10 mouse cellular contexts compared by ENCODE assay signal in the genomic region with DNA sequence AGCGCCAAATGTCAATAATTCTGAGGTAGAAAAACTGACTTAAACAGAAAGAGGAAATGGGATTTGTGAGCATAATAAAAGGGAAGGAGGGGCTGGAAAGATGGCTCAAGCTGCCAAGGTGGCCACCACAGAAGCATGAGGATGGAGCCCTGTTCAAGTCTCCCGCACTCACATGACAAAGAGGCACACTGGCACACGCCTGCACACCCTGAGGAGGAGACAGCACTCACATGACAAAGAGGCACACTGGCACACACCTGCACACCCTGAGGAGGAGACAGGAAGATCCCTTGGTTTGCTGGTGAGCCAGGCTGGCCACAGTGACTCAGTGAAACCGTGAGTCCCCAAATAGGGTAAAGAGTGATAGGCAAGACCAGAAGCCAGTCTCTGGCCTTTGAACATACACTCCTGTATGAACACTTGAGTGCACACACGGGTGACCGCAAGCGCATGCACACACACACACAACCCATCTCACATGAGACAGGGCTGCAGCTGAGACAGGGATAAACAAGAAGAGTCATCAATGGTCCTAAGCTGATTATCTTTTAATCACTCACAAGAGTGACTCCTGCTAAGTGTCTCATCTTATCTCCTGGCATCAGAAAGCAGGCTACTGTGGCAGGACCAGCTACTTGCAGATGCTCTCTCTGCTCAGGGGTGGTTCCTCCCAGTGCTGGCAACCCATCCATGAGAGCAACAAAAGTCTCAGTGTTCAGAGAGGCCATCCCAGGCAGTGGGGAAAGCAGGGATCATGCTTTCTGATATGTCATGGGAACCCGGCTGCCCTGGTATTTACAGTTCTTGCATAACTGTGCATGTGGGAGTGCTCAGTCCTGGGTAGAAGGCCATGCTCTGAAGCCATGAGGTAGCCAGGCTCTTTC. TPM values are rescaled to one million over a fixed set of nuclear protein-coding genes. Genes with fewer than 3 reads are reported as not detected.
DNase-seq lines count a peak whose midpoint lies in the region; ATAC-seq lines count a peak whose summit lies in the region.
"Had no signal": no experiment of that assay in that cellular context is flagged by ENCODE, and none has a peak within 500 bp of the region (broad histone marks: within the 10 kb centered on the region; RNA-seq: fewer than 3 reads in every experiment).

No protein-coding gene starts in this region.

- H3K36me3 ChIP-seq in forebrain, embryonic 15.5 days: no peaks in the 10 kb centered on the region
- H3K36me3 ChIP-seq: embryonic facial prominence, embryonic 13.5 days; hindbrain, embryonic 13.5 days had no signal

- no peaks in the 10 kb centered on the region for H3K9me3 ChIP-seq in forebrain, embryonic 15.5 days
- H3K9me3 ChIP-seq: embryonic facial prominence, embryonic 13.5 days; hindbrain, embryonic 13.5 days had no signal

- no peak overlapping the region for H3K9ac ChIP-seq in forebrain, embryonic 15.5 days (replicated peaks)
- H3K9ac ChIP-seq: embryonic facial prominence, embryonic 13.5 days; hindbrain, embryonic 13.5 days had no signal

- DNase-seq in 416B (ENCODE audit: low read depth) (peak; percentile 74), A20 (ENCODE audit: low read depth, low spot score) (peak; percentile 82)
- no peak for DNase-seq in layer of hippocampus, postnatal 10 days (ENCODE audit: low spot score in 2 of 2)
- DNase-seq in left cerebral cortex, adult 9 months (ENCODE audit: low spot score in 2 of 2): no peak
- DNase-seq: lung, postnatal 14 days had no signal

- H3K27me3 ChIP-seq in forebrain, embryonic 15.5 days: no peaks in the 10 kb centered on the region
- H3K27me3 ChIP-seq: embryonic facial prominence, embryonic 13.5 days; hindbrain, embryonic 13.5 days had no signal

- no peak overlapping the region for H3K27ac ChIP-seq in forebrain, embryonic 15.5 days (replicated peaks)
- H3K27ac ChIP-seq: embryonic facial prominence, embryonic 13.5 days; hindbrain, embryonic 13.5 days had no signal

- H3K4me2 ChIP-seq in forebrain, embryonic 15.5 days (replicated peaks): no peak overlapping the region
- H3K4me2 ChIP-seq: embryonic facial prominence, embryonic 13.5 days; hindbrain, embryonic 13.5 days had no signal

- no peak overlapping the region for H3K4me3 ChIP-seq in forebrain, embryonic 15.5 days
- H3K4me3 ChIP-seq: embryonic facial prominence, embryonic 13.5 days; hindbrain, embryonic 13.5 days had no signal

- no peaks in the 10 kb centered on the region for H3K4me1 ChIP-seq in forebrain, embryonic 15.5 days
- H3K4me1 ChIP-seq: embryonic facial prominence, embryonic 13.5 days; hindbrain, embryonic 13.5 days had no signal

- 86% methylated on average over 8 of the region's 8 CpGs for WGBS in forebrain, embryonic 15.5 days

- peak; percentile 33 to 61; a peak in 2 of 4 replicates for ATAC-seq in hematopoietic stem cell, adult 5-6 weeks (replicated peaks in 1 of 2; ENCODE audit: insufficient read depth in 1 of 2, low FRiP score in 2 of 2, low TSS enrichment in 1 of 2, low read depth in 1 of 2, poor library complexity in 2 of 2, severe bottlenecking in 2 of 2)
- ATAC-seq in monocyte, adult 5-6 weeks (replicated peaks; ENCODE audit: insufficient number of reproducible peaks, low FRiP score, low TSS enrichment, poor library complexity, severe bottlenecking): peak; percentile 74
- no peak for ATAC-seq in forebrain, embryonic 15.5 days (replicated peaks)

RNA-seq across cellular contexts. Expression of a gene that starts 11.0 kb away (rescaled TPM):
- total RNA-seq in hematopoietic stem cell, adult 5-6 weeks (2017): 98.8 and 100 TPM in 2 replicates
- total RNA-seq in monocyte, adult 5-6 weeks (2017): 247 to 277 TPM (median 261 TPM) in 3 replicates
- polyA plus RNA-seq in forebrain, embryonic 15.5 days (2015; fragmentation: Nextera tagmentation; extraction: Ambion mirVana): 128 and 135 TPM in 2 replicates
- total RNA-seq in layer of hippocampus, postnatal 10 days (2021): 10 to 100 TPM; 63.6 to 65.1 TPM

RNA-seq across cellular contexts. Expression of a gene that starts 32.5 kb away (rescaled TPM):
- 39.0 and 49.0 TPM in 2 replicates for total RNA-seq in hematopoietic stem cell, adult 5-6 weeks (2017)
- 45.0 to 57.3 TPM (median 46.3 TPM) in 3 replicates for total RNA-seq in monocyte, adult 5-6 weeks (2017)
- 15.4 and 15.8 TPM in 2 replicates for polyA plus RNA-seq in forebrain, embryonic 15.5 days (2015; fragmentation: Nextera tagmentation; extraction: Ambion mirVana)
- 1 to 10 TPM; 9.3 to 9.9 TPM for total RNA-seq in layer of hippocampus, postnatal 10 days (2021)

Comparison
In these comparisons a context has a peak if more than half of its experiments do, and no peak if none do; other contexts are left out.
1. DNase-seq: peak in 416B (single experiment) and A20 (single experiment); none in layer of hippocampus, postnatal 10 days (0 of 2) and left cerebral cortex, adult 9 months (0 of 2).